Mouse (Mus musculus) heart, embryonic 10.5 days (tissue): ENCODE results near the gene Eml1. TPM values are rescaled to one million over a fixed set of nuclear protein-coding genes. Genes with fewer than 3 reads are reported as not detected.

Experiments used
- DNase-seq: peaks from one replicate; pipeline ENCODE4 v3.0.0-alpha.2; 2017; ENCODE audit warnings: low spot score
- H3K27ac ChIP-seq: fragments of 300-500 bp; sonication (generic); 2 replicates; pipeline ENCODE4 v1.5.1; 2016; ENCODE audit warnings: mild to moderate bottlenecking
- H3K27me3 ChIP-seq: fragments of 300-500 bp; sonication (generic); 2 replicates; pipeline ENCODE4 v1.6.1; 2016; ENCODE audit warnings: mild to moderate bottlenecking; ENCODE audit not compliant: poor library complexity, insufficient read depth, severe bottlenecking
- H3K36me3 ChIP-seq: fragments of 300-500 bp; sonication (generic); 2 replicates; pipeline ENCODE4 v1.6.1; 2016; ENCODE audit warnings: mild to moderate bottlenecking, moderate library complexity
- H3K4me1 ChIP-seq: fragments of 300-500 bp; sonication (generic); 2 replicates; pipeline ENCODE4 v1.6.1; 2016; ENCODE audit warnings: mild to moderate bottlenecking
- H3K4me3 ChIP-seq: fragments of 300-500 bp; sonication (generic); 2 replicates; pipeline ENCODE4 v1.5.1; 2016; ENCODE audit warnings: mild to moderate bottlenecking, moderate library complexity
- H3K9me3 ChIP-seq: fragments of 300-500 bp; sonication (generic); 2 replicates; pipeline ENCODE4 v1.6.1; 2016; ENCODE audit warnings: mild to moderate bottlenecking, moderate library complexity
- WGBS: fragments of 180-500 bp; shearing (Covaris S2); methylation state at CpG from one replicate; pipeline ENCODE4 v1.1.7; 2016; 5-methylcytosine and 5-hydroxymethylcytosine counted together
- polyA plus RNA-seq: library from polyadenylated mRNA; unstranded; fragments of >200 nt; fragmentation: Nextera tagmentation; extraction: Ambion mirVana; gene quantifications from 2 replicates; pipeline ENCODE4 v1.2.1, GENCODE M21; 2016

The Eml1 gene
- polyA plus RNA-seq = 47.0 and 50.4 TPM in 2 replicates

DNA sequence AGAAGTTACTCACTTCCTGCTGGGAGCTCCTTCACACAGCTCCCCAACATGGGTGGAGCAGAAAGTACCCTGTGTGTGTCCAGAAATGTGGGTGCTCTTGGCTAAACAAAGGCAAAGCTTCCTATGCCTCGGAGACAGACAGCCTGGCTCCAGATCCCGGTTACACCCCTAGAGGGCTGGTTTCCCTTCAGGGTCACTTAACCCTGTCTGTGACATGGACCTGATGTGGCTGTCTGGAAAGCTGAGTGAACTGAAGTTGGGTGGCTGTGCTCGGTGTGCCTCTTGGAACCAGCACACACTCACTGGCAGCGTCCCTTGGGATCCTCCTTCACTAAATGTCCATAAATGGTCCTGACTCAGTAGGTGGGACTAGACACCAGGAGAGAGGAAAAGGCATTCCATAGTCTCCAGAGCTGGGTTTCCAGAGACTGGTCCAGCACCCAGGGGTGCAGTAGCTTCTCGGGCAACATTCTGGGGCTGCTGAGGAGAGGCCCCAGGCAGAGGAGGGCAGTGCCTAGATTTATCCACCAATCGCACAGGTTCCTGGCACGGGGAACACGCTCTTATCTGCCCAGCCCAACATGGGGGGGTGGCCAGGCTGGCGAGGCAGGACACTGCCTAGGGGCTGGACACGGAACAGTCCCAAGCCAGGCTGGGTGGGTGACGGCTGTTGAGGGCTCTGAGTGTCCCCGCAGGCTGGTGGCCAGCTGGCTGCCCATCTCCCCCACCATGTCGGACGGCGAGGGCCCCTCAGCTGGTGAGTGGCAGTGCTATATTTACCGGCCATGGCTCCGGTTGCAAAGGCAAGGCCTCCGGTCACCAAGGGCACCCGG, at the start of gene Eml1:
TSS of gene Eml1 (plus strand) at position 362 of the 833 bp plus-strand sequence.
- peak within 1 kb of the TSS; percentile 93 for H3K27ac ChIP-seq
- no peaks in the 10 kb centered on the region for H3K9me3 ChIP-seq

GRCm38 (mm10) chr12:108326401-108326800, 44.4 kb upstream of the Eml1 start:
- Histone ChIP-seq H3K9me3 (no peaks in the 10 kb centered on the region), H3K4me3 (no peak overlapping the region), H3K36me3 (no peaks in the 10 kb centered on the region), H3K27ac (no peak overlapping the region), H3K27me3 (peaks cover 77% of the 10 kb centered on the region), H3K4me1 (peaks cover 18% of the 10 kb centered on the region)
- 54% methylated on average over 5 of the region's 5 CpGs for WGBS
- no peak for DNase-seq

More for the DNA sequence above, at the start of gene Eml1:
- 40% methylated on average over 19 of the region's 19 CpGs for WGBS
- peaks cover 72% of the 10 kb centered on the region for H3K4me1 ChIP-seq
- no peaks in the 10 kb centered on the region for H3K36me3 ChIP-seq
- H3K4me3 ChIP-seq = peak within 1 kb of the TSS; percentile 49
- no peaks in the 10 kb centered on the region for H3K27me3 ChIP-seq
- DNase-seq = peak; percentile 82

DNA sequence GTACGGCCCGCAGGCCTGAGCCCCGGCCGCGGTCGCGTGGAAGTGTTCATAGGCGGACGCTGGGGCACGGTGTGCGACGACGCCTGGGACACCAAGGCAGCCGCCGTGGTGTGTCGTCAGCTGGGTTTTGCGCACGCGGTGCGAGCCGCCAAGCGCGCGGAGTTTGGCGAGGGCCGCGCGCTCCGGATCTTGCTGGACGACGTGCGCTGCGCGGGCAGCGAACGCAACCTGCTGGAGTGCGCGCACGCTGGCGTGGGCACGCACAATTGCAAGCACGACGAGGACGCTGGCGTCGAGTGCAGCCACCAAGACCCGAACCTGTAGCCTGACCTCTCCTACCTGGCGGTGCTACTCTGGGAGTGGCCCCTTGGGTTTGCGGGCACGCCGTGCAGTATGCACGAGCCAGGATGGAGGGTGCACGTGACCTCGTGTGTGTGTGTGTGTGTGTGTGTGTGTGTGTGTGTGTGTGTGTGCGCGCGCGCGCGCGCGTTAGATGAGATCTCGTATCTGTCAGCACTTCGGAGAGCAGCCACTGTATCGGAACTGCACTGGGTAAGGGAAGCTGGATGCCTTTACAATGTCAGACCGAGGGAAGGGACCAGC, 42.8 kb upstream of the Eml1 start:
- Histone ChIP-seq H3K4me1 (peaks cover 21% of the 10 kb centered on the region), H3K27ac (peak overlapping the region; percentile 39), H3K36me3 (no peaks in the 10 kb centered on the region), H3K4me3 (peak overlapping the region; percentile 60), H3K27me3 (peaks cover 75% of the 10 kb centered on the region), H3K9me3 (no peaks in the 10 kb centered on the region)
- 1% methylated on average over 65 of the region's 66 CpGs for WGBS
- no peak for DNase-seq

GRCm38 (mm10) chr12:108333056-108333455, 37.7 kb upstream of the Eml1 start:
- Histone ChIP-seq H3K4me1 (peaks cover 32% of the 10 kb centered on the region), H3K36me3 (no peaks in the 10 kb centered on the region), H3K9me3 (no peaks in the 10 kb centered on the region), H3K27ac (peak overlapping the region; percentile 56; the same call in 1 of the 2 replicates), H3K27me3 (peaks cover 77% of the 10 kb centered on the region), H3K4me3 (peak overlapping the region; percentile 77)
- peak; percentile 93 for DNase-seq
- under 1% methylated on average over 16 of the region's 16 CpGs for WGBS

- Histone ChIP-seq H3K4me1 (peaks cover 32% of the 10 kb centered on the region), H3K27me3 (peaks cover 77% of the 10 kb centered on the region), H3K9me3 (no peaks in the 10 kb centered on the region), H3K27ac (peak overlapping the region; percentile 56; the same call in 1 of the 2 replicates), H3K36me3 (no peaks in the 10 kb centered on the region), H3K4me3 (peak overlapping the region; percentile 77)
- DNase-seq = no peak
- WGBS = 1% methylated on average over 22 of the region's 22 CpGs
These were observed 37.3 kb upstream of the Eml1 start for GRCm38 (mm10) chr12:108333481-108333882.

GRCm38 (mm10) chr12:108333895-108334445, 36.8 kb upstream of the Eml1 start, which contains the start of gene Cyp46a1:
Gene Cyp46a1, plus strand, starts transcription at chr12:108334381.
- under 1% methylated on average over 54 of the region's 56 CpGs for WGBS
- peaks cover 74% of the 10 kb centered on the region for H3K27me3 ChIP-seq
- H3K4me3 ChIP-seq = peak within 1 kb of the TSS; percentile 77
- H3K4me1 ChIP-seq = peaks cover 32% of the 10 kb centered on the region
- H3K36me3 ChIP-seq = no peaks in the 10 kb centered on the region
- peak; percentile 100 for DNase-seq
- no peaks in the 10 kb centered on the region for H3K9me3 ChIP-seq
- H3K27ac ChIP-seq = peak within 1 kb of the TSS; percentile 80

DNA sequence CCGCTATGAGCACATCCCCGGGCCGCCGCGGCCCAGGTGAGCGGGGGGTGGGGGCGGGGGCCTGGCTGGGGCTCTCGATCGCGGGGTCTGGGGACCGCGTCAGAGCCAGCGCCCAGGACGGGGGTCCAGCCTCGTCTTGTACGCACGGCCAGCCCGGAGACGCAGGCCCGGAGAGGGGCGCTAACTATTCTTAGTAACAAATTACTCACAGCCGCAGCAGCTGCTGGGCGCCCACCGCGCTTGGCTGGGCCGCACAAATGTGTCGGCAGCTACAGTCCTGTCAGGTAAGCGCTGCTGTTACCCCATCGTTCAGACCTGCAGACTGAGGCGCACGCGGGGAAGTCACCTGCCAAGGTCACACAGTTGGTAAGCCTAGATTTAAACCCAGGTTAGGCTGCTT, 36.2 kb upstream of the Eml1 start:
- DNase-seq = no peak
- peak overlapping the region; percentile 77 for H3K4me3 ChIP-seq
- H3K27me3 ChIP-seq = peaks cover 74% of the 10 kb centered on the region
- H3K9me3 ChIP-seq = no peaks in the 10 kb centered on the region
- peaks cover 36% of the 10 kb centered on the region for H3K4me1 ChIP-seq
- H3K36me3 ChIP-seq = no peaks in the 10 kb centered on the region
- under 1% methylated on average over 32 of the region's 32 CpGs for WGBS
- peak overlapping the region; percentile 80 for H3K27ac ChIP-seq

DNA sequence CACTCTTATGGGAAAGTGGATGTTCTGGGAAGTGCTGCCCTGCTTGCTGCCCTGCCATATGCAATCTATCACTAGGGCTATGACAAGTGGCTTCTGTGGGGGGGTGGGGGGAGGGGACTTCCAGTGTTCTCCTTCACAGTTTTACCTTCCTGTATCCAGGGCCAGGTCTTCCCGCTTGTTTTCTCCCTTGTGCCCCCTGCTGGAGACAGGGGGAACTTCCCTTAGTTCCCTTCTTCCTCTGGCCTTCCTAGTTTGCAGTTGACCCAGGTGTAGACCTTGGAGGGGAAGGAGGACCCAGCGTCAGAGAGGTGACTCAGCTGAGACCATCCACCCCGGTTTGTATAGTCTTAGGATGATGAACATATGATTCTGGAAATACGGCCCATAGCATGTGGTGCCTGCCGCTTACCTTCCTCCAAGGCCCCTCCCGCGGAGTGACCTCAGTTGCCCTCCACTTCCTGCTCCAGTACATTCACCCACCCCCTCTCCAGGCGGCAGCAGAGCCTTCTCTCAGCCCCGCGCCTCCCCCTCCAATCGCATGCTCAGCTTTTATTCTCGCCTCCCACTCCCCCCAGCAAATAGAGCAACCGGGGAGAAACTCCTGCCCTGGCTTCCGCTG, 32.1 kb upstream of the Eml1 start:
- Histone ChIP-seq H3K4me1 (peaks cover 26% of the 10 kb centered on the region), H3K27me3 (peaks cover 81% of the 10 kb centered on the region), H3K27ac (0 out of 2 replicates have a peak overlapping the region, but pooled peaks have one; percentile 49), H3K36me3 (no peaks in the 10 kb centered on the region), H3K9me3 (no peaks in the 10 kb centered on the region), H3K4me3 (no peak overlapping the region)
- no peak for DNase-seq
- 18% methylated on average over 14 of the region's 14 CpGs for WGBS

DNA sequence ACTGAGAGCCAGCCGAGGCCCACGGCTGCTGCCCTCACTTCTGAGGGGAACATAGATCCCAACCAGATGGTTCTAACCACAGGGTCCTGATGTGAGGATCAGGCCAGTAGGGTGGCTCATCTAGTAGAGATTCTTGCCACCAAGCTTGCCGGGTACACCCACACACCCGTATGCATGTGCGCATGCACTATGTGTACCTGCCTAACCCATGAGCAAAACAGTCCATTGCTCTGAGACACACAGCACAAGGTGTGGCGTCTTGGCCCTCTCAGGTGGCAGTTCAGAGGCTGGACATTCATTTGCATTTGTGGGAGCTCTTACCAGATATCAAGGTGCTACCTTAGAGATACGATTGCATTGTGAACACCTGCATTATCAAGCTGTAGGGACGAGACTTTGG, 22.6 kb upstream of the Eml1 start:
- Histone ChIP-seq H3K4me3 (no peak overlapping the region), H3K27me3 (peaks cover 61% of the 10 kb centered on the region), H3K27ac (no peak overlapping the region), H3K36me3 (no peaks in the 10 kb centered on the region), H3K4me1 (peaks cover 12% of the 10 kb centered on the region), H3K9me3 (no peaks in the 10 kb centered on the region)
- WGBS = 74% methylated on average over 8 of the region's 8 CpGs
- no peak for DNase-seq

DNA sequence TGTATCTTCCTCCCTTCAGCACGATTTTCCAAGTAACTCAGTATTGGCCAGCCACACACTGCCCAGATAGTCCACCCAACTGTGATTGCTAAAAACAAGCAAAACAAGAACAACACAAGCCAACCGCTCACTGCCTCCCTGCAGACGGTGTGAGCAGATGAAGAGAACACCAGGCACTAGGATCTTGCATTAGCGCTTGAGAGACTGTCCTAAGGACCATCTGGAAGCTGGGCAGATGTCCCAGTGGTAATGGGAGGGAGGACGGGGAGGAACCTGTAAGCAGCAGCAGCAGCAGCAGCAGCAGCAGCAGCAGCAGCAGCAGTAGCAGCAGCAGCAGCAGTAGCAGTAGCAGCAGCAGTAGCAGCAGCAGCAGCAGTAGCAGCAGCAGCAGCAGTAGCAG, 21.7 kb upstream of the Eml1 start:
- peaks cover 65% of the 10 kb centered on the region for H3K27me3 ChIP-seq
- 61% methylated on average over 5 of the region's 5 CpGs for WGBS
- H3K4me3 ChIP-seq = no peak overlapping the region
- no peaks in the 10 kb centered on the region for H3K36me3 ChIP-seq
- H3K27ac ChIP-seq = no peak overlapping the region
- no peak for DNase-seq
- H3K9me3 ChIP-seq = no peaks in the 10 kb centered on the region
- H3K4me1 ChIP-seq = peaks cover 8% of the 10 kb centered on the region

DNA sequence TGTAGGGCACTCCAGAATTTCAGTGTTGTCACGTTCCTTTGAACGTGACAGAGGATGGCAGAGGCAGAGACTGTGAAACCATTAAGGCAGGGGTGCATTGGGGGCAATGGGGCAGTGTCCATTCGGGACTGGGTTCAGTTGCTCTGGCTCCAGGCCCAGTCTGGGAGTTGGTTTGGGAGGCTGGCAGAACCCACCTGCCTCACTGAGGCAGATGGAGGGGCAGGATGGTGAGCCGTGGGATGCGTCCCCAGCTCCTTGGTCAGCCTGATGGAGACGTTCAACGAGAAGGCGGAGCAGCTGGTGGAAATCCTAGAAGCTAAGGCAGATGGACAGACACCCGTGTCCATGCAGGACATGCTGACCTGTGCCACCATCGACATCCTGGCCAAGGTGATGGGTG, 19.8 kb upstream of the Eml1 start:
- H3K4me3 ChIP-seq = no peak overlapping the region
- no peaks in the 10 kb centered on the region for H3K9me3 ChIP-seq
- H3K36me3 ChIP-seq = no peaks in the 10 kb centered on the region
- no peak overlapping the region for H3K27ac ChIP-seq
- 80% methylated on average over 10 of the region's 10 CpGs for WGBS
- peaks cover 82% of the 10 kb centered on the region for H3K27me3 ChIP-seq
- DNase-seq = no peak
- H3K4me1 ChIP-seq = peaks cover 8% of the 10 kb centered on the region

- WGBS = 9% methylated on average over 35 of the region's 35 CpGs
- H3K4me1 ChIP-seq = peaks cover 8% of the 10 kb centered on the region
- H3K27me3 ChIP-seq = peaks cover 88% of the 10 kb centered on the region
- no peaks in the 10 kb centered on the region for H3K9me3 ChIP-seq
- no peak overlapping the region for H3K27ac ChIP-seq
- DNase-seq = no peak
- no peaks in the 10 kb centered on the region for H3K36me3 ChIP-seq
- peak overlapping the region; percentile 49 for H3K4me3 ChIP-seq
These were observed 18.2 kb upstream of the Eml1 start for GRCm38 (mm10) chr12:108352371-108353136.
